Mouse (Mus musculus) megakaryocyte, embryonic 14.5 days (primary cell): ENCODE data around the gene Gja1.

Experiments
- FLI1 ChIP-seq: IDR thresholded peaks from 2 replicates; pipeline ENCODE4 v1.6.1; 2012; ENCODE audit warnings: low read length, inconsistent platforms, mixed read lengths
- GATA1 ChIP-seq: IDR thresholded peaks from 3 replicates; pipeline ENCODE4 v1.6.1; 2012; ENCODE audit warnings: mixed read lengths, low read length, inconsistent platforms, borderline replicate concordance

- TF ChIP-seq GATA1 = no peak
- TF ChIP-seq FLI1 = no peak
Observed at GRCm38 (mm10) chr10:56393095-56393784, 16.1 kb downstream of the Gja1 start.
